Mouse (Mus musculus) intestine, postnatal 0 days (tissue): Measurements from ENCODE around the gene Pabpn1l. TPM values are rescaled to one million over a fixed set of nuclear protein-coding genes. Genes with fewer than 3 reads are reported as not detected.

Experiments used
- ATAC-seq: fragments of 200-750 bp; cut with Nextera tagmentation; 2 replicates; pipeline ENCODE4 v1.8.0; 2017; ENCODE audit warnings: mild to moderate bottlenecking, moderate TSS enrichment, moderate library complexity
- H3K27ac ChIP-seq: fragments of 300-500 bp; sonication (generic); 2 replicates; pipeline ENCODE4 v1.5.1; 2014; ENCODE audit warnings: mild to moderate bottlenecking, low read depth, low read length, moderate library complexity
- H3K27me3 ChIP-seq: fragments of 300-500 bp; sonication (generic); replicated peaks from 2 replicates; pipeline ENCODE4 v1.6.1; 2014; ENCODE audit warnings: low read length, mixed read lengths; ENCODE audit not compliant: control insufficient read depth, insufficient read depth
- H3K36me3 ChIP-seq: fragments of 300-500 bp; sonication (generic); 2 replicates; pipeline ENCODE4 v1.6.1; 2014; ENCODE audit warnings: mild to moderate bottlenecking, moderate library complexity; ENCODE audit not compliant: control insufficient read depth, insufficient read depth
- H3K4me1 ChIP-seq: fragments of 300-500 bp; sonication (generic); replicated peaks from 2 replicates; pipeline ENCODE4 v1.6.1; 2014; ENCODE audit warnings: antibody characterized with exemption, low read length, mixed read lengths; ENCODE audit not compliant: control insufficient read depth, insufficient read depth
- H3K4me2 ChIP-seq: fragments of 300-500 bp; sonication (generic); replicated peaks from 2 replicates; pipeline ENCODE4 v1.6.1; 2014; ENCODE audit warnings: low read depth, mild to moderate bottlenecking, moderate library complexity
- H3K4me3 ChIP-seq: fragments of 300-500 bp; sonication (generic); 2 replicates; pipeline ENCODE4 v1.5.1; 2014; ENCODE audit warnings: low read depth, low read length
- H3K9ac ChIP-seq: fragments of 300-500 bp; sonication (generic); 2 replicates; pipeline ENCODE4 v1.6.1; 2014; ENCODE audit warnings: mild to moderate bottlenecking, low read depth, low read length
- H3K9me3 ChIP-seq: fragments of 300-500 bp; sonication (generic); 2 replicates; pipeline ENCODE4 v1.6.1; 2016; ENCODE audit warnings: mixed run types; ENCODE audit not compliant: control insufficient read depth
- CTCF ChIP-seq: sonication (generic); IDR thresholded peaks from 2 replicates; pipeline ENCODE4 v1.5.1; 2016; ENCODE audit warnings: low read depth, mild to moderate bottlenecking, control low read depth, antibody characterized with exemption, moderate library complexity
- WGBS: fragments of 180-500 bp; shearing (Covaris S2); extraction: QIAGEN DNeasy Blood & Tissue Kit; methylation state at CpG from one replicate; pipeline ENCODE4 v1.1.7; 2014; 5-methylcytosine and 5-hydroxymethylcytosine counted together
- polyA plus RNA-seq: library from polyadenylated mRNA; unstranded; fragments of >200 nt; fragmentation: Nextera tagmentation; extraction: Ambion mirVana; gene quantifications from 2 replicates; pipeline ENCODE4 v1.2.1, GENCODE M21; 2015

Pabpn1l gene
- polyA plus RNA-seq, result 0.13 TPM in 1 of 2 replicates, not detected in the other

DNA sequence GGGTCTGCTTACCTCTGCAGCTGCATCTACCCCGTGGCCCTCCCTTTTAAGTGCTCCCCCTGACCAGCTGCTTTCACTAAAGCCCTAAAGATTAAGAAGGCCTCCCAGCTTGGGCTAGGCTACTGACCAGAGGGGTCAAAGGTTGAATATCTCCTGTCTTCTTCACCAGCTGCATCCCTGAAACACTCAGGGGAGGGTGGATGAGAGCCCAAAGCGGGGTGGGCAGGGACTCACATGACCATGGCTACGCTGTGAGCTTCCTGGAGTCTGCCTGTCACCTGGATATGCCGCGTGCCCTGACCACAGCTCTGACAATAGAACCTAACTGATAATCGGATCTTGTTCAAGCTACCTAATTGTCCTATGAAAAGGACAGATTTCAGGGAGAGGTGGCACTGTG, at the start of gene Pabpn1l:
TSS of gene Pabpn1l (minus strand) at position 13 of the 400 bp plus-strand sequence.
- Histone ChIP-seq H3K27ac (no peak within 1 kb of the TSS), H3K36me3 (no peaks in the 10 kb centered on the region), H3K4me3 (no peak within 1 kb of the TSS), H3K4me2 (no peak within 1 kb of the TSS), H3K27me3 (no peaks in the 10 kb centered on the region), H3K4me1 (peaks cover 6% of the 10 kb centered on the region), H3K9ac (no peak within 1 kb of the TSS), H3K9me3 (no peaks in the 10 kb centered on the region)
- WGBS, result 41% methylated on average over 6 of the region's 6 CpGs
- no peak for TF ChIP-seq CTCF
- no peak for ATAC-seq

DNA sequence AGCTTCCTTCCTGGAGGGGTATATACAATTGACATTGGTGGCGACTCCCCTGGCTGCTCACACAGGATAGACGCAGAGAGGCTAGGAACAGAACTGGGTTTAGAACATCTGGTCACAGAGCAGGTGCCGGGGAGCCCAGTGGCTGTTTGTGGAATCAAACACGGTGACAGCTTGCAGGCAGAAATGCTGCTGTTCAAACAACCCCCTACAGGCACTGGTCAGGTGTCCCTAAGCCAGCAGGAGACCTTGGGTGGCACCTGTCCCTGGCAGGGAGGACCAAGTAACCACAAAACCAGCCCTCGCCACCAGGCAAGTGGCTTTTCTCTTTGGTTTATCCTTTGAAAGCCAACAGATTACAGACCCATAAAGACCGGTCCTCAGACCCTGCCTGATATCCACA, 49.4 kb upstream of the Pabpn1l start:
- WGBS, result 61% methylated on average over 6 of the region's 6 CpGs
- peaks cover 12% of the 10 kb centered on the region; the same call in 1 of the 2 replicates for H3K27me3 ChIP-seq
- H3K4me3 ChIP-seq, result no peak overlapping the region
- no peaks in the 10 kb centered on the region for H3K9me3 ChIP-seq
- TF ChIP-seq CTCF, result no peak
- H3K36me3 ChIP-seq, result no peaks in the 10 kb centered on the region
- no peak for ATAC-seq
- no peak overlapping the region for H3K4me2 ChIP-seq
- H3K9ac ChIP-seq, result no peak overlapping the region
- H3K4me1 ChIP-seq, result no peaks in the 10 kb centered on the region
- no peak overlapping the region for H3K27ac ChIP-seq

- H3K4me2 ChIP-seq, result no peak overlapping the region
- no peak overlapping the region for H3K9ac ChIP-seq
- no peaks in the 10 kb centered on the region for H3K9me3 ChIP-seq
- H3K4me1 ChIP-seq, result no peaks in the 10 kb centered on the region
- H3K27me3 ChIP-seq, result peaks cover 7% of the 10 kb centered on the region; the same call in 1 of the 2 replicates
- no peak for ATAC-seq
- no peak overlapping the region for H3K27ac ChIP-seq
- no peak overlapping the region for H3K4me3 ChIP-seq
- WGBS, result 89% methylated on average over 3 of the region's 3 CpGs
- no peaks in the 10 kb centered on the region for H3K36me3 ChIP-seq
- no peak for TF ChIP-seq CTCF
Observed at GRCm38 (mm10) chr8:122670718-122671117, 48.2 kb upstream of the Pabpn1l start.

DNA sequence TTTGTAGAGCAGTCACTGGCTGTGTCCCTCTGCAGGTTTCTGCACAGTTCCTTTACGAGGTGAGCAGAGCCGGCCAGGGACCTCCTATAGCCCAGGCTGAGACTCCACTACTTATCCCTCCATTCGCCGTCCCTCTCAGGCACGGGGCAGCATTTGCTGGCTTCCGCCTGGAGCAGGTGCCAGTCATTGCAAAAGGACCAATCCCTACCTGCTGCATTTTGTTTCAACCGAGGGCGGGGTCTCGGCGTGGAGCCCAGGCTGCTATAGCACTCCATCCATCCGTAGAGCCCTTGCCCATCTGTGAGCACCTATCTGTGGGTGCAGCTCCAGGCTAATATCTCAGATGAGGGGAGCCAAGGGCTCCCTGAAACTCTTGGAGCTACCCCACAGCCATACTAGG, 47.5 kb upstream of the Pabpn1l start:
- no peak overlapping the region for H3K4me3 ChIP-seq

DNA sequence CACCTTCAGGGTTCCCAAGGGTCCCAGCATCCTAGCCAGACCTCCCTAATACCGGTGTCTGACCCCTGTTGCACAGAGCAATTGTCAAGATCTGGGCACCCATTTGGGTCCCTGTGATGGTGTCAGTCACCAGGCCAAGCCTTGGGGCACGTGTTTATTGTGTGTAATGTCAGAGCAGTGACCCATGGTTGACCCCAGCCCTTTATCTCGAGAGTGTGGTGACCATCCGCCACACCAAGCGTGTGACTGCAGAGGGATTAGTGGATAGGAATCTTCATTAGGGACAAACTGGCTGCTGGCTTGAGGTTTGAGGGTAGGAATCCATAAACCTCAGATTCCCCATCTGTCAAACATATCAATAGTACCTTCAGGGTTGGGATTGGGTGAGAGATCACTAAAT, 46.8 kb upstream of the Pabpn1l start:
- Histone ChIP-seq H3K9ac (no peak overlapping the region), H3K4me3 (no peak overlapping the region), H3K4me1 (no peaks in the 10 kb centered on the region), H3K36me3 (no peaks in the 10 kb centered on the region), H3K27ac (no peak overlapping the region), H3K27me3 (0 out of 2 replicates have a peak, but pooled peaks cover 7% of the 10 kb centered on the region), H3K9me3 (no peaks in the 10 kb centered on the region), H3K4me2 (no peak overlapping the region)
- 49% methylated on average over 5 of the region's 5 CpGs for WGBS
- no peak for ATAC-seq
- TF ChIP-seq CTCF, result no peak

More for the DNA sequence above, 47.5 kb upstream of the Pabpn1l start:
- H3K9me3 ChIP-seq, result no peaks in the 10 kb centered on the region
- H3K4me2 ChIP-seq, result no peak overlapping the region
- no peak for TF ChIP-seq CTCF
- H3K36me3 ChIP-seq, result no peaks in the 10 kb centered on the region
- WGBS, result 34% methylated on average over 11 of the region's 11 CpGs
- H3K27ac ChIP-seq, result no peak overlapping the region
- 0 out of 2 replicates have a peak, but pooled peaks cover 7% of the 10 kb centered on the region for H3K27me3 ChIP-seq
- no peak for ATAC-seq
- H3K4me1 ChIP-seq, result no peaks in the 10 kb centered on the region
- H3K9ac ChIP-seq, result no peak overlapping the region

DNA sequence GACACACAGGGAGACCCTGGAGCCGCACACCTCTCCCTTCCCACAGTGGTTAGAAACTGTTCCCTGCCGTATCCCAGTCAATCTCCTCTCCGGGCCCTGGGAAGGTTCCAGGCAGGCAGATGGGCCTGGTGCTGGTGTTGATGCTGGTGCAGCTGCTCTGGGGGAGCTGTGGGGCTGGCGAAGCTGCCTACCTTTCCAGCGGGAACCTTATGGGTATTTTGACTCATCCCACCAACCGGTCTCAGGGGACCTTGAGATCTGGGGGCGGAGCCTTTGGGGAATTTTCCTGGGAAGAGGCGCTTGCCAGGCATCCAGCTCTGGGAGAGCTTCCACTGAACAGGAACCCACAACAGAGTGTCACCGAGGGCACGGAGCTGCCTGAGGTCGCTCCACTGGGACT, 45.3 kb upstream of the Pabpn1l start:
- no peak for ATAC-seq
- Histone ChIP-seq H3K4me2 (no peak overlapping the region), H3K4me1 (no peaks in the 10 kb centered on the region), H3K27me3 (0 out of 2 replicates have a peak, but pooled peaks cover 7% of the 10 kb centered on the region), H3K27ac (no peak overlapping the region), H3K9me3 (no peaks in the 10 kb centered on the region), H3K4me3 (no peak overlapping the region), H3K9ac (no peak overlapping the region), H3K36me3 (no peaks in the 10 kb centered on the region)
- TF ChIP-seq CTCF, result no peak
- WGBS, result 73% methylated on average over 11 of the region's 11 CpGs

- no peak overlapping the region for H3K4me2 ChIP-seq
- no peak overlapping the region for H3K27ac ChIP-seq
- H3K4me1 ChIP-seq, result no peaks in the 10 kb centered on the region
- ATAC-seq, result no peak
- H3K4me3 ChIP-seq, result no peak overlapping the region
- no peak for TF ChIP-seq CTCF
- no peaks in the 10 kb centered on the region for H3K9me3 ChIP-seq
- WGBS, result 58% methylated on average over 12 of the region's 12 CpGs
- H3K9ac ChIP-seq, result no peak overlapping the region
- no peaks in the 10 kb centered on the region for H3K36me3 ChIP-seq
- 0 out of 2 replicates have a peak, but pooled peaks cover 7% of the 10 kb centered on the region for H3K27me3 ChIP-seq
Observed at GRCm38 (mm10) chr8:122666827-122667226, 44.3 kb upstream of the Pabpn1l start.
